Mouse (Mus musculus) myocyte (in vitro differentiated cells): ENCODE results near the gene Gm21936. TPM values are rescaled to one million over a fixed set of nuclear protein-coding genes. Genes with fewer than 3 reads are reported as not detected.
"Not testable (repeated sequence)": the region's sequence is repeated elsewhere in the genome, so short reads cannot be mapped to it uniquely, and the experiment has no call there.

ENCODE experiments used
- H3K27me3 ChIP-seq: one replicate; pipeline ENCODE4 v1.6.1; 2011; ENCODE audit not compliant: control insufficient read depth, insufficient read depth, insufficient read length
- H3K36me3 ChIP-seq: one replicate; pipeline ENCODE4 v1.6.1; 2011; ENCODE audit not compliant: control insufficient read depth, insufficient read depth
- H3K4me2 ChIP-seq: one replicate; pipeline ENCODE4 v1.6.1; 2011; ENCODE audit warnings: low read depth, control low read depth
- H3K4me3 ChIP-seq: one replicate; pipeline ENCODE4 v1.5.1; 2011; ENCODE audit warnings: mild to moderate bottlenecking, control low read depth, moderate library complexity
- H3K79me2 ChIP-seq: one replicate; pipeline ENCODE4 v1.6.1; 2011; ENCODE audit not compliant: control insufficient read depth, insufficient read depth
- H3ac ChIP-seq: one replicate; pipeline ENCODE4 v1.6.1; 2011; ENCODE audit not compliant: control insufficient read depth, insufficient read length
- polyA plus RNA-seq: library from polyadenylated mRNA; unstranded; fragments of >200 nt; fragmentation: generic; extraction: Trizol; gene quantifications from one replicate; pipeline ENCODE4 v1.2.1, GENCODE M21; 2012; ENCODE audit warnings: missing spikeins

The Gm21936 gene
- 0.16 TPM for polyA plus RNA-seq

DNA sequence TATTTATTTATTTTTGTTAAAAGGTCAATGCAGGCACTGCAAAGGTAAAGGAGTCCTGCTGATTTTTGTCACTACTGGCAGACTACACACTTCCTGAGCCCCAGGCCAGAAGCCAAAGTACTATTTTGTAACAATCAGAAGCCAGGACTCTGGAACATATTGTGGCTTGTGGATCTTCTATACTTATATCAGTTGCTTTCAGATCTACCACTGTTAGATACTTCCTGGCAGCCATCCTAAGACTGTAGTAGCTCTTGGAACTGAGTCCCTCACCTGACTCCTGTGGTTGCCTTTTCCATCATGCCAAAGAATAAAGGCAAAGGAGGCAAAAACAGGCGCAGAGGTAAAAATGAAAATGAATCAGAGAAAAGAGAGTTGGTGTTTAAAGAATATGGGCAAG, at the start of gene Gm21936:
TSS of gene Gm21936 (plus strand) at position 301 of the 400 bp plus-strand sequence.
- H3ac ChIP-seq, H3K4me3 ChIP-seq, H3K79me2 ChIP-seq, H3K36me3 ChIP-seq, H3K4me2 ChIP-seq, H3K27me3 ChIP-seq: not testable (repeated sequence)

DNA sequence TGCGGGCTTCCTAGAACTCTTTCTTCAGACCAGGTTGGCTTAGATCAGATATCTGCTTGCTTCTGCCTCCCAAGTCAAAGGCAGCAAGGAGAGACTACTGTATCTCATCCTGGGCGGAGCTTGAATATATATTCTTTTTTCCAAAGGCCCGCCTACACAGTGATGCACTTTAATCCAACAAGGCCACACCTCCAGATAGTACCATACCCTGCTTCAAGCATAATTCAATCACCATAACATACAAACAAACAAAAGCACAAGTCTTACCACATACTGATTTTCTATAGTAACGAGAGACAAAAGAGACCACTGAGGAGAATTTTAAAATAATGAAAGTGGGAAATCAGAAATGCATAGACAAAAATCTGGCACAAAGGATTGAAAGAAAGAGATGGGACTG, 19.7 kb upstream of the Gm21936 start, which contains the start of gene Gm21319:
TSS of gene Gm21319 (minus strand) at position 101 of the 400 bp plus-strand sequence.
- not testable (repeated sequence) for H3K79me2 ChIP-seq, H3K4me3 ChIP-seq, H3K36me3 ChIP-seq, H3K27me3 ChIP-seq, H3K4me2 ChIP-seq, H3ac ChIP-seq

GRCm38 (mm10) chr12:87797971-87798370, 2.7 kb downstream of the Gm21936 start:
- H3K4me3 ChIP-seq, result not testable (repeated sequence)

DNA sequence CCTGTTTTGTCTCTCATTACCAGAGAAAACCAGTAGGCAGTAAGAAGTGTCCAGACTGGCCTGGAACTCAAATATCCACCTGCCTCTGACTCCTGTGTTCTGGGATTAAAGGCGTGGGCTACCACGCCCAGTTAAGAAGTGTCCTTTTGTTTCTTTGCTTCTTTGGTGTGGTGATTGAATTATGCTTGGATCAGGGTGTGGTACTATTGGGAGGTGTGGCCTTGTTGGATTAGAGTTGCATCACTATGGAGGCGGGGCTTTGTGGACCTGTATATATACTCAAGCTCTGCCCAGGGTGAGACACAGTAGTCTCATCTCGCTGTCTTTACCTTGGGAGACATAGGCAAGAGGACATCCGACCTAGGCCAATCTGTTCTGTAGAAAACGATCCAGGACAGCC, 21.0 kb downstream of the Gm21936 start, which contains the start of gene BB287469:
TSS of gene BB287469 (plus strand) at position 301 of the 400 bp plus-strand sequence.
- not testable (repeated sequence) for H3ac ChIP-seq, H3K4me3 ChIP-seq

More at GRCm38 (mm10) chr12:87797971-87798370, 2.7 kb downstream of the Gm21936 start:
- H3K79me2 ChIP-seq, H3K27me3 ChIP-seq, H3K36me3 ChIP-seq, H3K4me2 ChIP-seq, H3ac ChIP-seq: not testable (repeated sequence)

DNA sequence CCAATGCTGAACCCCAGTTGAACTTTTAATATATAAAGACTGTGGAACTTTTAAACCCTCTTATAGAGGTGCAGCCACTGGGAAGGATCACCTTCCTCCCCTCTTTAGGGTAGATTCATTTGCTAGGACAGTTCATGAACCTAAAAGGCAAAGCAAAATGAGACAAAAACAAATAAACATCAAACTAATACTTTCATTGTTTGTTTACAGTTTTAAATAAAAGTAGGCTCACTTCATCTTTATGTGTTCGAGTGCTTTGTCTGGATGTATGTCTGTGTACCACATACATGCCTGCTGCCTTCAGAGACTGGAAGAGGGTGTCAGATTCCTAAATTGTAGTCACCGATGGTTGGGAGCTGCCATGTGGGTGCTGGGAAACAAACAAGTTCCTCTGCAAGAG, 46.9 kb downstream of the Gm21936 start, which contains the start of gene Gm2001:
TSS of gene Gm2001 (minus strand) at position 101 of the 400 bp plus-strand sequence.
- H3K36me3 ChIP-seq, H3K4me3 ChIP-seq, H3K4me2 ChIP-seq, H3K27me3 ChIP-seq, H3ac ChIP-seq, H3K79me2 ChIP-seq: not testable (repeated sequence)

More for the DNA sequence above, 21.0 kb downstream of the Gm21936 start, which contains the start of gene BB287469:
- not testable (repeated sequence) for H3K27me3 ChIP-seq, H3K36me3 ChIP-seq, H3K79me2 ChIP-seq, H3K4me2 ChIP-seq

Other genes starting within 250 kb of the Gm21936 start
- 0.19 TPM for gene Oog1, start 192.8 kb upstream of the Gm21936 start, polyA plus RNA-seq
- gene Gm4027, start 176.6 kb upstream of the Gm21936 start, polyA plus RNA-seq, result 0.98 TPM
- gene Gm16381, start 150.9 kb upstream of the Gm21936 start, polyA plus RNA-seq, result 0.88 TPM
- gene Gm21319, start 19.8 kb upstream of the Gm21936 start, polyA plus RNA-seq, result not detected
- gene BB287469, start 21.1 kb downstream of the Gm21936 start, polyA plus RNA-seq, result not detected
- gene Gm2001, start 46.8 kb downstream of the Gm21936 start, polyA plus RNA-seq, result 0.88 TPM
- 0.23 TPM for gene Gm2016, start 78.6 kb downstream of the Gm21936 start, polyA plus RNA-seq
- not detected for gene Gm2022, start 99.9 kb downstream of the Gm21936 start, polyA plus RNA-seq
- gene Gm2035, start 124.3 kb downstream of the Gm21936 start, polyA plus RNA-seq, result not detected
- gene Gm2042, start 158.6 kb downstream of the Gm21936 start, polyA plus RNA-seq, result 0.16 TPM
- gene Gm2075, start 216.3 kb downstream of the Gm21936 start, polyA plus RNA-seq, result 0.17 TPM
- gene Gm6803, start 223.3 kb downstream of the Gm21936 start, polyA plus RNA-seq, result not detected
- gene Gm2056, start 231.5 kb downstream of the Gm21936 start, polyA plus RNA-seq, result 0.14 TPM